In genomic region chr1:17520118-17520517, GRCm38 (mm10) we compare ENCODE assay signal across 23 mouse cellular contexts.
"Had no signal": no experiment of that assay in that cellular context is flagged by ENCODE, and none has a peak within 500 bp of the region (broad histone marks: within the 10 kb centered on the region; RNA-seq: fewer than 3 reads in every experiment).

No protein-coding gene starts in this region.

- H3K27ac ChIP-seq: limb, embryonic 12.5 days; liver, embryonic 12.5 days; liver, embryonic 15.5 days; lung, embryonic 15.5 days; midbrain, embryonic 10.5 days; midbrain, embryonic 13.5 days; neural tube, embryonic 13.5 days; stomach, embryonic 15.5 days had no signal

- H3K36me3 ChIP-seq: limb, embryonic 12.5 days; liver, embryonic 12.5 days; liver, embryonic 15.5 days; lung, embryonic 15.5 days; midbrain, embryonic 10.5 days; midbrain, embryonic 13.5 days; neural tube, embryonic 13.5 days; stomach, embryonic 15.5 days had no signal

- ATAC-seq: liver, embryonic 12.5 days; midbrain, embryonic 13.5 days; midbrain, embryonic 16.5 days had no signal

- H3K4me3 ChIP-seq: limb, embryonic 12.5 days; liver, embryonic 12.5 days; liver, embryonic 15.5 days; lung, embryonic 15.5 days; midbrain, embryonic 10.5 days; midbrain, embryonic 13.5 days; myocyte; neural tube, embryonic 13.5 days; stomach, embryonic 15.5 days had no signal

- DNase-seq: kidney, adult 18-20 months; kidney, postnatal 14 days; kidney, postnatal 4 days; layer of hippocampus, adult 9-11 months; liver; lung, adult 18-20 months; lung, postnatal 10 days; lung, postnatal 36 days; retina, postnatal 1 day; right cerebral cortex, postnatal 25 days; spleen, adult 18-20 months; thymus, postnatal 36 days had no signal

- H3K9ac ChIP-seq: limb, embryonic 12.5 days; liver, embryonic 12.5 days; liver, embryonic 15.5 days; lung, embryonic 15.5 days; midbrain, embryonic 13.5 days; neural tube, embryonic 13.5 days; stomach, embryonic 15.5 days had no signal

- H3K4me1 ChIP-seq: limb, embryonic 12.5 days; liver, embryonic 12.5 days; liver, embryonic 15.5 days; lung, embryonic 15.5 days; megakaryocyte, embryonic 14.5 days; midbrain, embryonic 10.5 days; midbrain, embryonic 13.5 days; neural tube, embryonic 13.5 days; stomach, embryonic 15.5 days had no signal

- H3K9me3 ChIP-seq: limb, embryonic 12.5 days; liver, embryonic 15.5 days; lung, embryonic 15.5 days; midbrain, embryonic 10.5 days; midbrain, embryonic 13.5 days; neural tube, embryonic 13.5 days; stomach, embryonic 15.5 days had no signal

- H3K4me2 ChIP-seq: limb, embryonic 12.5 days; liver, embryonic 12.5 days; liver, embryonic 15.5 days; lung, embryonic 15.5 days; midbrain, embryonic 13.5 days; neural tube, embryonic 13.5 days; stomach, embryonic 15.5 days had no signal

- H3K27me3 ChIP-seq: limb, embryonic 12.5 days; liver, embryonic 12.5 days; liver, embryonic 15.5 days; lung, embryonic 15.5 days; megakaryocyte, embryonic 14.5 days; midbrain, embryonic 13.5 days; neural tube, embryonic 13.5 days; stomach, embryonic 15.5 days had no signal
